Mouse (Mus musculus): ENCODE data around the gene Tmem120a.

The Tmem120a gene

GRCm38 (mm10) chr5:135731322-135731721, 12.9 kb downstream of the Tmem120a start:
- no peak for DNase-seq (ENCODE audit: low spot score)

- DNase-seq (ENCODE audit: low spot score) = no peak
Measured at GRCm38 (mm10) chr5:135730916-135731315, 13.3 kb downstream of the Tmem120a start.

GRCm38 (mm10) chr5:135730278-135730677, 14.0 kb downstream of the Tmem120a start:
- DNase-seq (ENCODE audit: low spot score) = no peak

- no peak for DNase-seq (ENCODE audit: low spot score)
Measured at GRCm38 (mm10) chr5:135729351-135729750, 14.9 kb downstream of the Tmem120a start.

GRCm38 (mm10) chr5:135728361-135728760, 15.9 kb downstream of the Tmem120a start:
- no peak for DNase-seq (ENCODE audit: low spot score)

- DNase-seq (ENCODE audit: low spot score) = no peak
Measured at GRCm38 (mm10) chr5:135727871-135728270, 16.4 kb downstream of the Tmem120a start.

- no peak for DNase-seq (ENCODE audit: low spot score)
Measured at GRCm38 (mm10) chr5:135726641-135727346, 17.5 kb downstream of the Tmem120a start.

- DNase-seq (ENCODE audit: low spot score) = no peak
Measured at GRCm38 (mm10) chr5:135725991-135726390, 18.3 kb downstream of the Tmem120a start.

- DNase-seq (ENCODE audit: low spot score) = no peak
Measured at GRCm38 (mm10) chr5:135725391-135725841, 18.8 kb downstream of the Tmem120a start.

GRCm38 (mm10) chr5:135724536-135725322, 19.5 kb downstream of the Tmem120a start:
- no peak for DNase-seq (ENCODE audit: low spot score)

- no peak for DNase-seq (ENCODE audit: low spot score)
Measured at GRCm38 (mm10) chr5:135723165-135723751, 21.0 kb downstream of the Tmem120a start.

GRCm38 (mm10) chr5:135722121-135722520, 22.1 kb downstream of the Tmem120a start:
- DNase-seq (ENCODE audit: low spot score) = no peak

GRCm38 (mm10) chr5:135721076-135721475, 23.2 kb downstream of the Tmem120a start:
- DNase-seq (ENCODE audit: low spot score) = no peak

GRCm38 (mm10) chr5:135720121-135720520, 24.1 kb downstream of the Tmem120a start:
- DNase-seq (ENCODE audit: low spot score) = no peak

- no peak for DNase-seq (ENCODE audit: low spot score)
Measured at GRCm38 (mm10) chr5:135719586-135720120, 24.6 kb downstream of the Tmem120a start.

GRCm38 (mm10) chr5:135715624-135716023, 28.6 kb downstream of the Tmem120a start:
- DNase-seq (ENCODE audit: low spot score) = no peak

GRCm38 (mm10) chr5:135713441-135714218, 30.6 kb downstream of the Tmem120a start:
- DNase-seq (ENCODE audit: low spot score) = no peak

- DNase-seq (ENCODE audit: low spot score) = no peak
Measured at GRCm38 (mm10) chr5:135712803-135713202, 31.4 kb downstream of the Tmem120a start.

- DNase-seq (ENCODE audit: low spot score) = no peak
Measured at GRCm38 (mm10) chr5:135711582-135712355, 32.5 kb downstream of the Tmem120a start.

GRCm38 (mm10) chr5:135710599-135711214, 33.5 kb downstream of the Tmem120a start:
- no peak for DNase-seq (ENCODE audit: low spot score)

GRCm38 (mm10) chr5:135709716-135710115, 34.5 kb downstream of the Tmem120a start:
- DNase-seq (ENCODE audit: low spot score) = no peak

All from layer of hippocampus, adult 9-10 months (tissue).